Mouse (Mus musculus) ovary, adult 18-20 months (tissue): ENCODE results near the gene Stab2.
A peak's percentile ranks its signal among the peaks of the same experiment; 100 is the strongest.

Experiments
- DNase-seq: peaks from one replicate; pipeline ENCODE4 v3.0.0; 2022; ENCODE audit warnings: low spot score, mixed read lengths

The Stab2 gene

DNA sequence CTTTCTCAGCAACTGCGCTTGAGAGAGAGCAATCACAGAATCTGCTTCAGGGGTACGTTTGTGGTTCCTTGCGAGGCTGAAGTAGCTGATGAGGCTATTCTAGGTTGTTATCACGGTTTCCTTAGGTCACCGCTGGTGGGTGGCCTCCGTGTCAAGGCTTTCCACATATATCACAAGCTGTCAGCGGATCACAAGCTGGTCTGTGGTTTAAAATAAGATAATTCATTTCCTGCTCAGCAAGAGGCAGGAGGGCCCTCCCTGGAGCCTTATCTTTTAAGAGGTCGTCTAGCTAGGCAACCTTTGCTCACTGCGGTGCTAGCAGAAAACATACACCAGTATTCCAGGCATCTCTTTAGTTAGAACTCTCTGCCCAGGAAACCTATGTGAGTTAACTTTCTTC, 17.2 kb downstream of the Stab2 start:
- DNase-seq = peak; percentile 13

DNA sequence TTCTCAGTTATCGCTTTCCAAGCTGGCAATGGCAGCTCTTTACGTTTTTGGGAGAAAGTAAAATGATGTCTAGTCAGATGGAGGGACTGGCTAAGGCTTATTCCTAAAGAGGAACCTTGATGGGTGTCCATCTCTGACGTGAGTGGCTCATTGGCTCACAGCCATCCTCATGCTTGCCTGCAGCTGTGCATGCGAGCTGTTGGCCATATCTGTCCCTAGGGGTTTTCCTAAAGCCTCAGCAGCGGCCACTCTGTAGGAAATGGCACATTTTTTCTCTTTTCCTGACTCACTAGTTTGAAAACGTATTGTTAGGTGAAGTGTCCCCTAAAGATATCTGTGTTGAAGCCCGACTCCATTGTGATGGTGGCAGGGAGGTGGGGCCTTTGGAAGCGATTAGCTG, 18.0 kb downstream of the Stab2 start:
- no peak for DNase-seq

DNA sequence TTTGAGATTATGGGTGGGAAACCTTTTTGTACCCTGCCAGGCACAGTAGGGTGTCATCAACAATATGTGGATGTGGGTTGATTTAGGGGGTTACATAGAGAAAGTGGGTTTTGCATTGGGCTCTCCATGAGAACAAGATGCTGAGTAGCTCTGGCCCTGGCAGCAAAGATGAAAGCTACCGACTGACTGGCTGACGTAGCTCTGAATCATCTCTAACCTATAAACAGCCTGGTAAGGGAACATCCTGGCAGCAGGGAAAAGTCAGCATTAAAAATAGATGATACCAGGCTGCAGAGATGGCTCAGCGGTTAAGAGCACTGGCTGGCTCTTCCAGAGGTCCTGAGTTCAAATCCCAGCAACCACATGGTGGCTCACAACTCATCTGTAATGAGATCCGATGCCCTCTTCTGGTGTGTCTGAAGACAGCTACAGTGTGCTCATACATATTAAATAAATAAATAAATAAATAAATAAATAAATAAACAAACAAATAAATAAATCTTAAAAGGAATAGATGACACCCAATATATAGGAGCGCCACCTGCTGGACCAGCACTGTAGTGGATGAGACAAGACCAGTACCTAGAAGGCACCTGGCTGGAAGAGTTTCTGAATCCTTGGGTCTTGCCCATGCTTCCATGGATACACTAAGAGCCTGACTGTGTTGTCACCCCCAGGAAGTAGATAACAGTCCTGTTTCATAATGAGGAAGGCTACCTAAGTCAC, 31.7 kb downstream of the Stab2 start:
- DNase-seq = no peak

DNA sequence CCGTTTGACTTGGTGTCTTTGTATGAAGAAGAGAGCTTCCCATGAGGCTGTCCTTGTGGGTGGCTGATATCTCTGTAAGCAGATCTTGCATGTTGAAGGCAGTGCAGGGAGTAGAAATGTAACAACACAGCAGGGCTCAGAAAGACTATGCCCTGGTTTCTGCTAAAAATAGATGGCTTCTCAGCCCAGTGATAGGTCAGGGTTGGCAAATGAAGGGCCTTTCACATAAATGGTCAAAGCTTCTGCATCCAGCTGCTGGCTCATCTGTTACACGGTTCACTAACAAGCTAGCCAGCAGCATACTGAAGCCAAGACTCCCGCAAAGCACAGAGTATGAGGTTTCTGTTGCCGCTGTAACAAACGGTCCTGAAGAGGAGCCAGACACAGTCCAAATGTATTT, 34.5 kb downstream of the Stab2 start:
- no peak for DNase-seq

DNA sequence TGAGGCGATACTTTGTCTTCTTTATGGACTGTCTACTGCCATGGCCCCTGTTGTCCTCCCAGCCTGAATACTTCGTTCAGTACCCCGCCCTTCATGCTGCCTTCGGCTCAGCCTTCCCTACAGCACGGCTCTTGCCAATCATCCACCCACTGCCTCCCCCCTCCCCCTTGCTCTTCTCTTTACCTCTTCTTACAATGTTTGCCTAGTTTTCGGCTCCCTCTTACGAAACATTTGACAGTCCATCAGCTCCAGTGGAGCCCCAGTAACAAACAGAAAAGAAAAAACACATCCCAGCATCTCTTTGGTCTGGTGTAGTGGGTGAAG, 35.4 kb downstream of the Stab2 start:
- DNase-seq = no peak

DNA sequence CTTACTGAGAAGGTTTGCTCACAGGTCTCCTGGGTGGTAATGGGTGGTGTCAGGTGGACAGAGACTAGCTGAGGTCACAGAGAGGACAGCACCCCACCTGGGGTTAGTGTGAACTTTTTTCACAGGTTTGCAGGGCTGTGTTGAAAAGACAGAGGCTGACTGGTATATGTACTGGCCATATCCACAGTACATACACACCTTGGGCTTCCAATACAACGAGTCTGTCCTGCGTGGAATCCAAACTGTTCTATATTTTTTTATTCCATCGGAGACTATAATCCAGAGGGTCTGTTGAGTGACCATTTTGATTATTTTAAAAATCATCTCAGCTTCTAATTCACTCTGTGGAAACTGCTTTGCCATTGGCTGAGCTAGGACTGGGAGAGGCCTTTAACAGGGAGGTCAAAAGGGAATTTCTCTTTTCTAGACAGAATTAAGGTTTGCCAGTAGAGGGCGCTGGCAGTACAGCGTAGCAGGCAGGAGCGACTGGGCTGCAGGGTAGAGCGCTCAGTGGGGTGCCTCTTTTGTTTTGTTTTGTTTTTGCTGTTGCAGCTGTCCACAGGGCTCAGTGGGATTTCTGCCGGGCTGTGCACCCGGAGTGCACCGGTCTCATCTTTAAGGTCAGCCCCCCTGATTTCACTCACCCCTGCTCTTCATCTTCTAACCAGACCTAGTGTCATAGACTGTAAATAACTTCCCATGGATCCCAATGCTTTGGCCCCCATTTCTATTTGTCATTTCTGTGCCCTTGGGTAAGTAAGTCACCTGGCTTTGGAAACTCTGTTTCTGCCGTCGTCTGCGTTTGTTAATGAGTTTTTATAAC, 35.9 kb downstream of the Stab2 start:
- DNase-seq = peak; percentile 17

DNA sequence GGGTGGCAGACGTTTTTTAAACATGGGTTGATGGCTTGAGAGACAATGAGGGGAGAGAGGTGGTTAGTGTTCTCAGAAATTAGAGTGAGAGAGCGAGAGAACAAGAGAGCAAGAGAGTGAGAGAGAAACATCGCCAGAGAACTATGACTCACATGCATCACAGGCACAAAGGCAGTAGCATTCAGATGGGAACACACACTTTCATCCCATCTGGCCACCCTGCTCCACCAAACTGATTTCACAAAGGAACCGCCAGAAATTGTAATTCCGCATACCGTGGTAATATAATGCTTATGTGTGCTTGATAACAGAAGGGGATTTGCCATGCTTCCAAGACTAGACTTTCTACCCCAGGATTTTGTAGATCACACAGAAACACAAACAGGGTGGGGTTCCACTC, 38.5 kb downstream of the Stab2 start:
- DNase-seq = no peak

DNA sequence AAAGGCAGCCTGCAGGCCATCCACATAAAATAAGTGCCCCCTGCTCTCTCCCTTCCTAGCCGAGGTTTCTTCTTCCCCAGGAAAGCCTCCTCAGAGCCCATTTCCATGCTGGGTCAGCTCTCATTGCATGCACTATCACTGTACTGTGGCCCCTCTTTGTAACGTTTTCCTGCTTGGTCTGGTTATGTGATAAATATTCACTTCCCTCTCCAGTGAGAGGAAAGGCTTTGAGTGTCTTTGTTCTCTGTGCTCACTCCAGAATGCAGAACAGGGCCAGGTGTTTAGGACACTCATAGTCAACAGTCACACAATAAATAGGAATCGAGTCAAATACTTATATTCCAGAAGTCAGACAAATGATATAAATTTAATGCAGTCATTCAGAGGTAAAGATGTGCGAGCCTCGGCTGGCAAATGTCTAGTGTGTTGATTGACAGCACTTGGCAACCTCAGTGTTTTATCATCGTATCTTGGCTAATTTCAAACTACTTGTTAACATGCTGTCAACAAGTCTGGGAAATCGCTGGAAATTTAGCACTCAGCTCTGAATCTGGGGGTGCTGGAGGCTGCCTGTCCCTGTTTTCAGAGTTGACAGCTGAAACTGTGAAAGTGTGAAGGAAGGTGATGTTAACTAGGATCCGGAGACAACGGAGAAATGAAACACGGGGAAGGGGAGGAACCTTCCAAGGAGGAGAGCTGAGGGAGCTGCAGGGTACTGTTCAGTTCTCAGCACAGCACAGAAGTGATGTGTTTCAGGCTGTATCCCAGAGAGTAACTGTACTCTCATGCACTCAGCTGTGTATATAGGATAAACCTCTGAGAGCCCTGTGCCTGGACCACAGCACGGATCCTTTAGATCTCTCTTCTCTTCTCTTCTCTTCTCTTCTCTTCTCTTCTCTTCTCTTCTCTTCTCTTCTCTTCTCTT, 46.0 kb downstream of the Stab2 start:
- DNase-seq = no peak

DNA sequence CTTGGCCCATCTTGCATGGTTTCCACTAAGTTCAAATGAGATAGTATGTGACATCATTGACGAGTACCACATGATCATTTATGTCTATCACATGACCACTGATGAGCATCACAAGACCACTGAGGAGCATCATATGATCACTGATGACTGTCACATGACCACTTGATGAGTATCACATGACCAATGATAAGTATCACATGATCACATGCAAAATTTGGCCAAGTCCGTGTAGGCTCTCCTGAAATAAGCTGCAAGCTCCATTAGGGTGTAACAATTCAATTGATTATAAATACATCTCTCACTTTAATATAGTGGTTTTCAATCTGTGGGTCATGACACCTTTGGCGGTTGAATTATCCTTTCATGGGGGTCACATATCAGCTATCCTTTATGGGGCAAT, 52.5 kb downstream of the Stab2 start:
- no peak for DNase-seq

DNA sequence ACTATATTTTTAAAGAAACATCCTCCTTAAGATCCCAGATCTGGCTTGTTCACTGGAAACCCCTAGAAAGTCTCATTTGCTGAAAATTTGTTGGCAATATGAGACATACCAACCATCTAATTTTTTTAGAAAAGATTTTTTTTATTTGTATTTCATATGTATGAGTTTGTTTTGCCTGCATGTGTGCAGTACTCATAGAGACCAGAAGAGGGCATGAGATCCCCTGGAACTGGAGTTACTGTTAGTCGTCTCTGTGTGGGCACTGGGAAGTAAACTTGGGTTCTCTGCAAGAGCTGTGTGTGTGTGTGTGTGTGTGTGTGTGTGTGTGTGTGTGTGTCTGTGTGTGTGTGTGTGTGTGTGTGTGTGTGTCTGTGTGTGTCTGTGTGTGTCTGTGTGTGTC, 55.1 kb downstream of the Stab2 start:
- DNase-seq = no peak

DNA sequence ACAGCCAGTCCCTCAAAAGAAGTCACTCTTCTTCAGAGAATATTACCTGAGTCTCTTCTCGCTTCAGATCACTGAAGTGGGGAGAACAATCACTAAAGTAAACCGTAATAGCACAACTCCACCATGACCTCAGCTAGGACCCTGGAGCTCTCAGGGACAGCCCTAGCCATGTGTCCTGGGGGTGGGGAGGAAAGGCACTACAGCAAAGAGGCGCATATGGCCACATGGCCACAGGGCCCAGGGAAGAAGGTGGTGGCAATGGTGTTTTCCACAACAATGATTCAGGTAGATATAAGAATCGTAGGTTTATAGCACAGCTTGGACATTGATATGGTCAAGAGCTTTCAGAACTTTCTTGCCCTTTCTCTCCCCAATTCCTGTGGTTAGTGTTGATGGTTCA, 57.0 kb downstream of the Stab2 start:
- DNase-seq = no peak

DNA sequence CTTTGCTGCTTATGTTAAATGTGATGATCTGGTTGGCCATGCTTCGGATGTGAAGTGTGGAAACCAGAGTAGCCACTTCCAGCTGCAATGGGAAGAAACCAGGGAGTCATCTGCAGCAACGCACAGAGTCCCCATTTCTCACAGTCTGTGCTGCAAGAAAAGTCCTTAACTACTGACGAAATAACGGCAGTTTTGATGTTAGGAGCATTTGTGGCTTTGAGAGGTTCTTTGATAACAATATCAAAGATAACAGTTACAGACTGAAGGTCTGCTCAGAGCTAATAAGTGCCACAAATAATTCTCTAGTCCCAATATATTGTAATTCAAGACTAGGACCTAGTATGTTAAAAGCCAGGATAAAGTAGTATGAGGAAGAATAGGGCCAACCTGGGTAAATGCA, 57.9 kb downstream of the Stab2 start:
- DNase-seq = no peak

DNA sequence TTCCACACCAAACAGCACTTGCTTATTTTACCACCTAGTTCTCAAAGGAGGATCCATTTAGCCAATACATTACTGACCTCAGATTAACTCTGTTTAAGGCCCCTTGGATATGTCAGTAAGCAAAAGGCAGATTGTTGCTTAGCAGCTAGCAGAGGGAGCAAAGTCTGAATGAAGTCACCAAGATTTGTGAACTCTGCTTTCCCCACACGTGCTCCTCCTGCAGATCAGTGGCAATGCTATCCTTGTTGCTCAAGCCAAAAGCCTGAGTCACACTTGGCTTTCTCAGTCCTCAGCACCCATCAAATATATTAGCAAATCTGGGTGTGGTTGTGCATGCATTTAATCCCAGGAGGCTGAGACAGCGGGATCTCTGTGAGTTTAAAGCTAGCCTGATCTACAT, 60.3 kb downstream of the Stab2 start:
- no peak for DNase-seq

DNA sequence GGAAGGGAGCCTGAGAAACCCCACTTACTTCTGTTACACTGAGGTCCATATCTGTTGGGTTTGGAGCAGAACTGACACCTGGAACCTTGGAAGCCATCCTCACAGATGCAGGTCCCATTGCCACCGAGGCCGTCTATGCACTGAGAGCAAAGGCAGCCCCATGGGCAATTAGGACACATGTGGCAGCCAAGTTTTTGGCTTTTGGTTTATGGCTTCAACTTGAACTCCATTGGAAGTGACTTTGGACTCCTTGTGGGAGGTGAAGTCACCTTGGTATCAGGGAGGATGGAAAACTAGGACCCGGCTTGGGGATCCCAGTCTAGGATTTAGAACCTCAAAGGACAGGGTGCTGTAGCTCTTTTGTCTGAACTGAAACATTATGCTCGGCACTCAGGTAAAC, 67.2 kb downstream of the Stab2 start:
- no peak for DNase-seq

DNA sequence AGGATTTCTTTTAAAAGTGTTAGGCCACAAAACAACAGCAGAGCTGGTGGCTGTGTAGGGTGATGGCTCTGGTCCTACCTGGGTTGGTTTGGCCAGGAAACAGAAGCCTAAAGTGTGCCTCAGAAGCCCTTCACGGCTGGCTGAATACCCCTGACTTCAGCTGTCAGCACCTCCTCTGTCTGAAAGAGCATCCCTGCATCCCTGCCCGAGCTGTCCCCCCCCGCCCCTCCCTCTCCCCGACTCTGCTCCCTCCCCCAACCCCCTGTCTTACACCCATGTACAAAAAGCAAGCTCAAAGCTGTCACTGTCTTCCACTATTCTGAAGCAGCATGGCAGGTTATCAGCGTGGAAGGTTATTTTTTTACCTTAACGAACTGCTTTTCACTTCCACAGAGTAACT, 73.4 kb downstream of the Stab2 start:
- no peak for DNase-seq

DNA sequence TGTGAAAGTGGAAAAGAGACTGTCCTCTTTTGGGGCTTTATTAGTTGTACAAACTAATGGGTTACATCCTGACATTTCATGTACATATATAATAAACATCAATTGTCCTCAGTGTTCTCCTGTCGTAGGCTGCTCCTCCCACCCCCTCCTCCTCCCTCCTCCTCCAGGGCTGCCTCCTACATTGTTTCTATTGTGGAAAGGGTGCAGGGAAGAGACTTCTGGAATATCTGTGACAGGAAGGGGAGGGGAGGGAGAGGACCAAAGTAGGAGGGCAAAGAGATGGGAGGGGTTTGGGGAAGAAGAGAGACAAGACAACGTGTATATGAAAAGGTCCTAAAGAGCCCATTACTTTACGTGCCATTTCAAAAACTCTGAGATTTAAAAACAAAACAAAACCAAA, 73.9 kb downstream of the Stab2 start:
- DNase-seq = no peak

DNA sequence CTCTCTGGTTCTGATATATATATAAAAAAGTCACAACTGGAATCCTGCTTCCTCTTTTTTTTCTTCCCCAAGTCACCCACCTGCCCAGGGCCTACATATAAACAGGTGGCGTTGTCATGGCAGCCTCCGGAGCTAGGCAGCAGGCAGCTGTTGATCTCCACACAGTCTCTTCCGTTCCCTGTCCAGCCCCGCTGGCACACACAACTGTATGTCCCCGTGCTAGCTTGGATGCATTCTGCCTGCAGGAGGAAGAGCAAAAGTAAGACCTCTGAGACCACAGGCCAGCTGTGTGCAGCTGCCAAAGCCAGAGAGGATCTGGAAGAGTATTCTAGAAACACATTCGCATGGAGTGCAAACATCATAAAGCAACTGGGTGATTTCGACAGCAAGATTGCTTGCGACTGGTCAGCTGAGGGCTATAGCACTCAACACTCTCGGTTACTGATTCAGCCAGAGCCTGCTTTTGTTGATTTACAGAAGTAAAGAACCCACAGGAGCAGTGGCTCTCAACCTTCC, 74.6 kb downstream of the Stab2 start:
- peak; percentile 9 for DNase-seq

DNA sequence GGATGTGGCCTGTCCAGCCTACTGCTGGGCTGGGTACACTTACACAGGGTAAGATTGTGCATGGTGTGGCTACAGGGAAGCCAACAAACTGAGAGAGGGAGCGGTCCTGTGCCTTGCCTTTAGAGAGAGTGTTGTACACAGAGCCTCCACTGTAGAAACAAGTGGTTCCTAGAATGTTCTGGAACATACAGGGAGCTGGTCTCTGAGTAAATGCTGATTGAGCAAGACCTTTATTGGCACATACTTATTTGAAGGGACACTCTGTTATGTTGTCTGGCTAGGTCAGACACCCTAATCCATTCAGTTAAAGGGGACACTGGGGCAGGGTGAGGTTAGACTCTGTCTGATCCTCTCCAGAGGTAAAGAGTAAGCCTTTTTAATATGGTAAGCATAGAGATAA, 84.2 kb downstream of the Stab2 start:
- no peak for DNase-seq

DNA sequence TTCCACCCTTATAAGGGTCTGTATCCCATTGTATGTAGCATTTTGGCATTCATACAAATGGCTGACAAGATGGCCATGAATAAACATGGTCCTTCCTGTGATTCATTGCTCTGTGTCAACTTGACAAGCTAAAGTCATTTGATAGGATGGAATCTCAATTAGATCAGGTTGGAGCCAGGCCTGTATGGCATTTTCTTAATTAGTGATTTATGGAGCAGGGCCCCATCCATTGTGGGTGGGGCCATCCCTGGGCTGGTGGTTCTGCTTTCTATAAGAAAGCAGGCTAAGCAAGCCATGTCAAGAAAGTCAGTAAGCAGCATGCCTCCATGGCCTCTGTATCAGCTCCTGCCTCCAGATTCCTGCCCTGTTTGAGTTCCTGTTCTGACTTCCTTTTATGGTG, 92.2 kb downstream of the Stab2 start:
- DNase-seq = no peak

DNA sequence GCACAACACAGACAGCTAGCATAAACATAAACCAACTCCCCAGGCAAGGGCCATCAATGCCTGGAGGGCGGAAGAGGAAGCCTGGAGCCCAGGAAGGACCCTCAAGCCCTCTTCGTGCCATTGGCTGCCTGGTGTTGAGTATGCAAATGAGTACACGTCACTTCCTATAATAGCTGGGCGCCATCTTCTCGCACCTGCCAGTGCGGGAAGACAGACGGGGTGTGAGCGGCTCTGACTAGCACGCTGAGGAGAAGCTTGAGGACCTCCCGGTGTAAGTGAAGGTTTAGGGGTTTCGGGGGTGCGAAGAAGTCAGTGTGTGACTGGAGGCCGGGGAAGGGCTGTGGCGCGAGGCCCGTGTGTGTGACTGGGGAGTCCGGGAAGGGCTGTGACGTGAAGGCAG, 99.3 kb downstream of the Stab2 start:
- DNase-seq = no peak

DNA sequence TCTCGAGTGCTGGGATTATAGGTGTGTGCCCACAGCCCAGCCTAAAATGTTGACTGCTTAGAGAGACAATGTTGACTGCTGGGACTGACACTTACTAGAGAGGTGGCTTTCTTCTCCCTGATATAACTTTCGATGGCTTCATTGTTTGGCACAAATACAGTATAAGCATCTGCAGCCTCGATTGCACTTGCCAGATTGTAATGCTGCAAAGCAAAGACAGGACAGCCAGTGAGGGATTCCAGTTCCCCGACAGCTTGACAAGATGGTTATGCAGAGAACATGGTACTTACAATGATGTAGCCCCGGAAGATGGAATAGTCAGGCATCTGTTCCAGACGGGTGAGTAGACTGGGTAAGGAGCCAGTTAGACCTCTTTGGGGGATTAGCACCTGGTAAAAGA, 100.8 kb downstream of the Stab2 start:
- DNase-seq = no peak

DNA sequence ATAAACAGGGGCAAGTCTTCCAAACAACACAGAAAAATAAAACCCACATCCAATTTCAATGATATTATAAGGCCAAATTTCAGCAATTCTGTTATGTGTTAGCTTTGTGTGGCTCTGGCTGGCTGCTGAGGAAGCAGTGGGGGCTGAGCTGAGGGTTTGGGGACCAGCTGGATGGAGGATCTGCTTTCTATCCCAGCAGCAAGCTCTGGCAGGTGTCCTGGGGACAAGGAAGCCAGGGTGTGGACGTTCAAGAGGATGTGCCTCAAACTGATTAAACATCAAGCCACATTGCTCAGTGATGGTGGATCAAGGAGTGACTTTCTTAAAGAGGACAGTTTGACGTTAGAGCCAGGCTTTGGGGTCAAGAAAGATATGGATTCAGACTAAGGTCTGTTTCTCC, 112.3 kb downstream of the Stab2 start:
- DNase-seq = no peak

DNA sequence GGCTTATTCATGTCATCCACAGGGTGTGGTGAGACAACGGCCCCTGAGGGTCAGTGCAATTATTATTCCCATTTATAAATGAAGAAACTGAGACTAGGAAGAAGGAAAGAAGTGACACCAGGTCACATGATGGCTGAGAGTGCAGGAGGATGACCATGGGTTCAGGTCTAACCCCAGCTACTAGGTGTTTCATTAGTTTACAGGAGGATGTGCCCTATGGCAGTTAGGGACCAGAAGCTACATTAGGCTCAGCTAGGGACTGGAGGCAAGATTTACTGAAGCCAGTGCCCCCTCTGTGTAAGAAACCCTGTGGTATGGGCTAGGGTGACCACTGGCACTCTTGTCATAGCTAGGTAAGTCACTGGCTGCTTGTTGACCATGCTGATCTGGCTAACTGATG, 116.8 kb downstream of the Stab2 start:
- no peak for DNase-seq
